Mouse (Mus musculus) frontal cortex, postnatal 36 days (tissue): Measurements from ENCODE around the gene Hdgf.

Source experiments
- DNase-seq, 2 experiments: peaks; one replicate each; pipeline ENCODE4 v3.0.0; 2022; ENCODE audit warnings: low spot score in 2 of 2

The Hdgf gene

GRCm38 (mm10) chr3:87945781-87946540 lies 39.8 kb downstream of the Hdgf start:
- DNase-seq = no peak

GRCm38 (mm10) chr3:87946541-87946860 lies 40.4 kb downstream of the Hdgf start:
- DNase-seq = no peak

- no peak for DNase-seq
Observed at GRCm38 (mm10) chr3:87947056-87947810, 41.1 kb downstream of the Hdgf start.

GRCm38 (mm10) chr3:87947811-87948199 lies 41.7 kb downstream of the Hdgf start:
- DNase-seq = no peak

- no peak for DNase-seq
Observed at GRCm38 (mm10) chr3:87948378-87949265, 42.5 kb downstream of the Hdgf start, which contains the start of gene Crabp2. Gene Crabp2, plus strand, starts transcription at chr3:87948666.

GRCm38 (mm10) chr3:87949266-87949954 lies 43.3 kb downstream of the Hdgf start:
- no peak for DNase-seq

GRCm38 (mm10) chr3:87949955-87950515 lies 43.9 kb downstream of the Hdgf start:
- DNase-seq = no peak

- no peak for DNase-seq
Observed at GRCm38 (mm10) chr3:87951946-87952345, 45.8 kb downstream of the Hdgf start.

- no peak for DNase-seq
Observed at GRCm38 (mm10) chr3:87952440-87952839, 46.3 kb downstream of the Hdgf start.

GRCm38 (mm10) chr3:87958056-87958455 lies 51.9 kb downstream of the Hdgf start:
- DNase-seq = no peak

- DNase-seq = no peak
Observed at GRCm38 (mm10) chr3:87958476-87958875, 52.4 kb downstream of the Hdgf start.

- no peak for DNase-seq
Observed at GRCm38 (mm10) chr3:87958967-87959366, 52.8 kb downstream of the Hdgf start.

- DNase-seq = no peak
Observed at GRCm38 (mm10) chr3:87959371-87959770, 53.2 kb downstream of the Hdgf start.

- DNase-seq = no peak
Observed at GRCm38 (mm10) chr3:87960191-87960585, 54.1 kb downstream of the Hdgf start.

- peak; percentile 72 to 76 for DNase-seq
Observed at GRCm38 (mm10) chr3:87960586-87961191, 54.6 kb downstream of the Hdgf start.
